Comparison of ENCODE assay signal across 22 mouse cellular contexts in the genomic region with DNA sequence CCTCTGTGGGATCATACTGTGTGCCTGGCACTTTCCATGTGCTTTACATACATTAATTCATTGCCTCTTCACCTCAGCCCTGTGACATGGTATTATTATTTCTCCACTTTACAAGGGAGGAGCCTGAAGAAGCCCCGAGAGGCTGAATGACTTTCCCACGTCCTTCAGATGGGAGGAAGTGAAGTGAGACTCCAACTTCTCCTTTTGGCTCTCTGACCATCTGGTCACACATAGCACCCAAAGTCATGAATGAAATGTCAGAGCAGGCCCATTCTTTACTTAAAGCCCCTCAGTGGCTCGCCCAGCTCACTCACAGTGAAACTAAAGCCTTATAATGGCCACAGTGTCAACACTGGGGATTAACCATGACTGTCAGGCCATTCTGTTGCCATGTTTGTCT. TPM values are rescaled to one million over a fixed set of nuclear protein-coding genes. Genes with fewer than 3 reads are reported as not detected.
A peak's percentile ranks its signal among the peaks of the same experiment; 100 is the strongest.
DNase-seq lines count a peak whose midpoint lies in the region; ATAC-seq and TF ChIP-seq lines count a peak whose summit lies in the region.
"Had no signal": no experiment of that assay in that cellular context is flagged by ENCODE, and none has a peak within 500 bp of the region (broad histone marks: within the 10 kb centered on the region; RNA-seq: fewer than 3 reads in every experiment).

No protein-coding gene starts in this region.

- DNase-seq in B cell, adult 2 months: peak; percentile 5 to 13
- DNase-seq in c-Kit-positive CD71-negative TER-119-negative erythroid progenitor cells, embryonic 14.5 days (ENCODE audit: low read depth): peak; percentile 24
- DNase-seq in splenic B cell, adult 2 months (ENCODE audit: low read depth, low spot score): peak; percentile 52
- DNase-seq in lung, adult 2 months: no peak
- DNase-seq in T-cell, adult 2 months (ENCODE audit: low spot score): no peak
- DNase-seq in retina, postnatal 1 day: no peak
- DNase-seq: adrenal gland, postnatal 10 days; cerebellum, adult 11-12 months; cerebellum, adult 9-10 months; cerebellum, postnatal 25 days; gastrocnemius, postnatal 36 days; heart, adult 18-20 months; heart, postnatal 36 days; kidney, adult 11 months had no signal

- H3K36me3 ChIP-seq in splenic B cell, adult 2 months (ENCODE audit: control insufficient read depth, insufficient read depth, low read length, poor library complexity, severe bottlenecking): no peaks in the 10 kb centered on the region
- H3K36me3 ChIP-seq: embryonic facial prominence, embryonic 13.5 days; heart, embryonic 12.5 days; hindbrain, embryonic 12.5 days had no signal

- no peaks in the 10 kb centered on the region for H3K4me1 ChIP-seq in lung, adult 2 months (ENCODE audit: control insufficient read depth, insufficient read depth, low read length)
- H3K4me1 ChIP-seq: forebrain, embryonic 13.5 days; heart, embryonic 12.5 days; hindbrain, embryonic 12.5 days had no signal

- H3K27me3 ChIP-seq in splenic B cell, adult 2 months (ENCODE audit: control insufficient read depth, insufficient read depth, low read length, poor library complexity, severe bottlenecking): no peaks in the 10 kb centered on the region
- H3K27me3 ChIP-seq: embryonic facial prominence, embryonic 13.5 days; forebrain, embryonic 13.5 days; heart, embryonic 12.5 days; hindbrain, embryonic 12.5 days had no signal

- no peak for TF ChIP-seq CTCF in lung, adult 2 months (IDR thresholded peaks at IDR 0.05; ENCODE audit: insufficient read depth, low read length)

- no peak for TF ChIP-seq POLR2A in lung, adult 2 months (IDR thresholded peaks at IDR 0.05; ENCODE audit: borderline replicate concordance, extremely low read depth, low read depth, low read length)

- WGBS in lung, adult 2 months: 48% methylated on average over 3 of the region's 3 CpGs

- peak; percentile 82 for ATAC-seq in megakaryocyte, adult 5-6 weeks (ENCODE audit: poor library complexity, severe bottlenecking)
- ATAC-seq: forebrain, embryonic 13.5 days; hindbrain, embryonic 16.5 days; inflammation-experienced regulatory T-cells, adult 6 months had no signal

- H3K4me3 ChIP-seq in lung, adult 2 months (replicated peaks; ENCODE audit: extremely low read depth, low read depth, low read length): no peak overlapping the region
- H3K4me3 ChIP-seq: embryonic facial prominence, embryonic 13.5 days; forebrain, embryonic 13.5 days; heart, embryonic 12.5 days; hindbrain, embryonic 12.5 days had no signal

RNA-seq across cellular contexts. Expression of gene Cpt2, which starts 11.8 kb away (rescaled TPM):
- total RNA-seq in megakaryocyte, adult 5-6 weeks (2015): 19.3 and 24.5 TPM in 2 replicates
- total RNA-seq in megakaryocyte, adult 5-6 weeks (2017): 16.7 and 26.7 TPM in 2 replicates
- 65.3 and 68.3 TPM in 2 replicates for polyA plus RNA-seq in lung, adult 2 months (2012; rRNA removed)

RNA-seq across cellular contexts. Expression of gene Slc1a7, which starts 32.9 kb away (rescaled TPM):
- total RNA-seq in megakaryocyte, adult 5-6 weeks (2015): not detected in 2 replicates
- not detected in 2 replicates for total RNA-seq in megakaryocyte, adult 5-6 weeks (2017)
- polyA plus RNA-seq in lung, adult 2 months (2012; rRNA removed): 0.39 and 0.48 TPM in 2 replicates
- polyA plus RNA-seq: embryonic facial prominence, embryonic 13.5 days; forebrain, embryonic 13.5 days; heart, embryonic 12.5 days; heart, embryonic 16.5 days; hindbrain, embryonic 12.5 days; inflammation-experienced regulatory T-cells, adult 6 months had no signal

RNA-seq across cellular contexts. Expression of gene 0610037L13Rik, which starts 45.6 kb away (rescaled TPM):
- total RNA-seq in megakaryocyte, adult 5-6 weeks (2015): 34.7 and 36.0 TPM in 2 replicates
- 33.6 and 34.7 TPM in 2 replicates for total RNA-seq in megakaryocyte, adult 5-6 weeks (2017)
- polyA plus RNA-seq in lung, adult 2 months (2012; rRNA removed): 31.5 and 40.9 TPM in 2 replicates

RNA-seq across cellular contexts. Expression of gene Magoh, which starts 55.7 kb away (rescaled TPM):
- 131 and 134 TPM in 2 replicates for total RNA-seq in megakaryocyte, adult 5-6 weeks (2015)
- total RNA-seq in megakaryocyte, adult 5-6 weeks (2017): 208 and 218 TPM in 2 replicates
- polyA plus RNA-seq in lung, adult 2 months (2012; rRNA removed): 22.3 and 39.3 TPM in 2 replicates

Comparison
In these comparisons a context has a peak if more than half of its experiments do, and no peak if none do; other contexts are left out.
1. DNase-seq: peak in B cell, adult 2 months (2 of 2), c-Kit-positive CD71-negative TER-119-negative erythroid progenitor cells, embryonic 14.5 days (single experiment) and splenic B cell, adult 2 months (single experiment); none in lung, adult 2 months (single experiment), T-cell, adult 2 months (single experiment) and retina, postnatal 1 day (single experiment).